Mouse (Mus musculus): ENCODE results near the gene Prelid1. TPM values are rescaled to one million over a fixed set of nuclear protein-coding genes. Genes with fewer than 3 reads are reported as not detected.

Prelid1 gene
- total RNA-seq, 2 experiments from 2014 or later, result 140 to 157 TPM

Other genes with a start within 250 kb of the Prelid1 start
- gene Uimc1, start 220.2 kb upstream of the Prelid1 start, total RNA-seq (2021), result 10 to 100 TPM; 21.9 to 26.7 TPM
- 10 to 100 TPM; 36.9 to 45.0 TPM for gene Zfp346, start 215.2 kb upstream of the Prelid1 start, total RNA-seq (2021)
- not detected for gene Gm17617, start 187.0 kb upstream of the Prelid1 start, total RNA-seq (2021)
- gene Fgfr4, start 167.9 kb upstream of the Prelid1 start, total RNA-seq (2021), result under 1 TPM; 0.20 to 0.43 TPM
- gene Nsd1, start 110.7 kb upstream of the Prelid1 start, total RNA-seq (2021), result 100 to 1,000 TPM; 124 to 131 TPM
- gene Rab24, start 1.4 kb downstream of the Prelid1 start, total RNA-seq (2021), result 10 to 100 TPM; 78.8 to 84.3 TPM
- 1 to 10 TPM in 1 of 2 experiments, under 1 TPM in 1; 0.87 to 1.4 TPM for gene Mxd3, start 9.3 kb downstream of the Prelid1 start, total RNA-seq (2021)
- 10 to 100 TPM; 58.3 to 70.5 TPM for gene Lman2, start 42.3 kb downstream of the Prelid1 start, total RNA-seq (2021)
- 100 to 1,000 TPM in 1 of 2 experiments, 10 to 100 TPM in 1; 95.2 to 110 TPM for gene Rgs14, start 49.2 kb downstream of the Prelid1 start, total RNA-seq (2021)
- gene Slc34a1, start 77.7 kb downstream of the Prelid1 start, total RNA-seq (2021), result not detected
- gene Pfn3, start 94.7 kb downstream of the Prelid1 start, total RNA-seq (2021), result not detected
- under 1 TPM; 0.32 to 0.71 TPM for gene F12, start 106.3 kb downstream of the Prelid1 start, total RNA-seq (2021)
- 10 to 100 TPM; 67.7 to 71.1 TPM for gene Grk6, start 124.6 kb downstream of the Prelid1 start, total RNA-seq (2021)
- 10 to 100 TPM; 86.1 to 86.6 TPM for gene Prr7, start 143.8 kb downstream of the Prelid1 start, total RNA-seq (2021)
- gene Dbn1, start 167.6 kb downstream of the Prelid1 start, total RNA-seq (2021), result 100 to 1,000 TPM; 388 to 393 TPM
- 10 to 100 TPM; 89.6 to 94.1 TPM for gene Pdlim7, start 193.2 kb downstream of the Prelid1 start, total RNA-seq (2021)
- 10 to 100 TPM; 17.0 to 20.6 TPM for gene Dok3, start 208.8 kb downstream of the Prelid1 start, total RNA-seq (2021)
- 10 to 100 TPM; 59.4 to 60.2 TPM for gene Ddx41, start 216.2 kb downstream of the Prelid1 start, total RNA-seq (2021)

Measured in layer of hippocampus, postnatal 36 days (tissue).